Mouse (Mus musculus) E14TG2a.4 (cell line): ENCODE results near the gene Vmn1r39.
"Not testable (repeated sequence)": the region's sequence is repeated elsewhere in the genome, so short reads cannot be mapped to it uniquely, and the experiment has no call there.

Experiments used
- CTCF ChIP-seq: conservative IDR thresholded peaks from 2 replicates; pipeline ENCODE4 v1.5.1; 2014; ENCODE audit warnings: low read length
- NANOG ChIP-seq: IDR thresholded peaks from 2 replicates; pipeline ENCODE4 v1.6.1; 2014; ENCODE audit warnings: borderline replicate concordance, low read length, mixed read lengths
- POU5F1 ChIP-seq: IDR thresholded peaks from 2 replicates; pipeline ENCODE4 v1.6.1; 2014; ENCODE audit warnings: low read length, borderline replicate concordance

DNA sequence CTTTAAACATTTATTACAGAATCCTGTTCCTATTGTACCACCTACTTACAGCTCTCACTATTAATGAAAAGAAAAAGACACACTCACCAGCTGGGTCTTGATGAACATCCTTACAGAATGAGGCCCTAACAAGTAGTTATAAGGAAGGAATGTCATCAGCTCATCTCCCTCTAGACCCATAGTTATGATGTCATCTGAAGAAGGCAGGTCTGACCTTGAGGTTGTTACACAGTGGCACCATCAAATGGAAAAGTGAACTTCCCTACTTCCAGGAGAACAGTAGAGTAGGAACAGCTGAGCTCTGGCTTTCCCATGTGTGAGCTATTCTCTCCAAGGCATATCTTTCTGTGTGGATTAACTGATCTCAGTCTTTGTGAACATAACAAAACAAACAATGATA is 27.9 kb downstream of the Vmn1r39 start, which contains the start of gene Vmn1r38:
- not testable (repeated sequence) for TF ChIP-seq POU5F1, CTCF, NANOG
